Mouse (Mus musculus) ES-E14 (cell line): Measurements from ENCODE around the gene Cldn16. TPM values are rescaled to one million over a fixed set of nuclear protein-coding genes. Genes with fewer than 3 reads are reported as not detected.
A peak's percentile ranks its signal among the peaks of the same experiment; 100 is the strongest.

Experiments
- DNase-seq: peaks from one replicate; pipeline ENCODE4 v3.0.0-alpha.2; 2013; ENCODE audit warnings: low read depth, low spot score
- H3K27ac ChIP-seq: 2 replicates; pipeline ENCODE4 v1.5.1; 2012; ENCODE audit warnings: low read depth, mild to moderate bottlenecking, low read length, moderate library complexity, mixed read lengths; ENCODE audit not compliant: poor library complexity, insufficient read depth, severe bottlenecking
- H3K36me3 ChIP-seq: 2 replicates; pipeline ENCODE4 v1.6.1; 2012; ENCODE audit warnings: mild to moderate bottlenecking, low read length, moderate library complexity, mixed read lengths; ENCODE audit not compliant: control insufficient read depth, poor library complexity, insufficient read depth, severe bottlenecking
- H3K4me1 ChIP-seq, 2 experiments: fragments of 150-350 bp in 1 of 2; sonication (generic) in 1 of 2; 2 replicates each; pipeline ENCODE4 v1.6.1; 2012; ENCODE audit warnings: low read length in 2 of 2, mild to moderate bottlenecking in 1 of 2, mixed read lengths in 1 of 2; ENCODE audit not compliant: control insufficient read depth in 2 of 2, insufficient read depth in 2 of 2, poor library complexity in 1 of 2
- H3K4me3 ChIP-seq, 2 experiments: fragments of 150-350 bp in 1 of 2; sonication (generic) in 1 of 2; 2 replicates each; pipeline ENCODE4 v1.5.1; 2012; ENCODE audit warnings: low read length in 2 of 2, low read depth in 1 of 2, mild to moderate bottlenecking in 1 of 2, mixed read lengths in 1 of 2; ENCODE audit not compliant: insufficient read depth in 1 of 2, poor library complexity in 1 of 2, severe bottlenecking in 1 of 2
- H3K9ac ChIP-seq: 2 replicates; pipeline ENCODE4 v1.6.1; 2012; ENCODE audit warnings: low read depth, mild to moderate bottlenecking, low read length, mixed read lengths; ENCODE audit not compliant: poor library complexity, insufficient read depth, severe bottlenecking
- H3K9me3 ChIP-seq: fragments of 150-350 bp; sonication (generic); 2 replicates; pipeline ENCODE4 v1.6.1; 2012; ENCODE audit warnings: low read depth, mild to moderate bottlenecking, low read length; ENCODE audit not compliant: control insufficient read depth, insufficient read depth
- CHD2 ChIP-seq: IDR thresholded peaks from 2 replicates; pipeline ENCODE4 v1.6.1; 2014; ENCODE audit warnings: mild to moderate bottlenecking, low read depth, low read length, inconsistent platforms
- HCFC1 ChIP-seq: IDR thresholded peaks from 2 replicates; pipeline ENCODE4 v1.6.1; 2012; ENCODE audit warnings: low read length, inconsistent platforms, borderline replicate concordance; ENCODE audit not compliant: insufficient read depth
- MAFK ChIP-seq: IDR thresholded peaks from 2 replicates; pipeline ENCODE4 v1.6.1; 2014; ENCODE audit warnings: mild to moderate bottlenecking, low read depth, low read length, inconsistent platforms; ENCODE audit not compliant: insufficient read depth
- ZC3H11A ChIP-seq: IDR thresholded peaks from 2 replicates; pipeline ENCODE4 v1.6.1; 2012; ENCODE audit warnings: low read depth, mild to moderate bottlenecking, inconsistent platforms, low read length, borderline replicate concordance
- ZNF384 ChIP-seq: IDR thresholded peaks from 2 replicates; pipeline ENCODE4 v1.6.1; 2012; ENCODE audit warnings: low read depth, low read length, inconsistent platforms
- in situ Hi-C, 2 experiments: fragments of 600-800 bp; cut with MboI; formaldehyde crosslinking; loops; one replicate each; pipeline ENCODE4 v1.15.1; 2025; ENCODE audit warnings: low sequenced_read_pairs in 2 of 2, inconsistent platforms in 1 of 2; ENCODE audit not compliant: unreplicated experiment in 2 of 2
- total RNA-seq: library from RNA; depleted of rRNA; stranded (reverse); fragments of 300-350 nt; gene quantifications from 2 replicates; pipeline ENCODE4 v1.2.3, GENCODE M21; 2012

The Cldn16 gene
- total RNA-seq, 1 experiment: not detected

DNA sequence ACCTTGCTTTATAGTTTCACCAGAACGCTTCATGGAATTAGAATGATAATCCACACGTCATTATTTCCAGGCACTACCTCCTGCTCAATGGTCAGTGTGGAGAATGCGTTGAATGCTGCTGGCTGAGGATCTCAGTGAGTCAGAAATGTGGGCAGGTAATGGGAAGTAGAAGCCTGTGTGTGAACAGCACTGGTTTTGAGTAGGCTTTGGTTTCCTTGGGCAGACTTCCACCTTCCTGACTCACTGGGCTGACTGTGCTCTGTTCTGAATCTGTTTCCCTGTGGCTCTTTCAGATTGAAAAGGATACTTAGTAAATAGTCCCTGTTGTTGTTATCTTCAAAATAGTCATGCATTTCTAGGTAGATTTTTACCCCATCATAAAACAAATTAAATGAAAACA lies 22.9 kb upstream of the Cldn16 start:
- H3K4me1 ChIP-seq: no peaks in the 10 kb centered on the region
- TF ChIP-seq ZNF384 (no peak), MAFK (no peak), ZC3H11A (no peak), CHD2 (no peak), HCFC1 (no peak)

GRCm38 (mm10) chr16:26441156-26441555 lies 21.8 kb upstream of the Cldn16 start:
- no peak for DNase-seq
- Histone ChIP-seq H3K27ac (no peak overlapping the region), H3K9me3 (no peaks in the 10 kb centered on the region), H3K4me1 (no peaks in the 10 kb centered on the region), H3K36me3 (no peaks in the 10 kb centered on the region), H3K4me3 (no peak overlapping the region), H3K9ac (no peak overlapping the region)
- in situ Hi-C loops: no loop called here
- no peak for TF ChIP-seq ZC3H11A
- no peak for TF ChIP-seq MAFK
- TF ChIP-seq HCFC1: no peak
- TF ChIP-seq ZNF384: no peak
- TF ChIP-seq CHD2: no peak

More for the DNA sequence above, 22.9 kb upstream of the Cldn16 start:
- in situ Hi-C loops: no loop called here
- Histone ChIP-seq H3K9me3 (no peaks in the 10 kb centered on the region), H3K27ac (no peak overlapping the region), H3K36me3 (no peaks in the 10 kb centered on the region), H3K9ac (no peak overlapping the region), H3K4me3 (no peak overlapping the region)
- no peak for DNase-seq

DNA sequence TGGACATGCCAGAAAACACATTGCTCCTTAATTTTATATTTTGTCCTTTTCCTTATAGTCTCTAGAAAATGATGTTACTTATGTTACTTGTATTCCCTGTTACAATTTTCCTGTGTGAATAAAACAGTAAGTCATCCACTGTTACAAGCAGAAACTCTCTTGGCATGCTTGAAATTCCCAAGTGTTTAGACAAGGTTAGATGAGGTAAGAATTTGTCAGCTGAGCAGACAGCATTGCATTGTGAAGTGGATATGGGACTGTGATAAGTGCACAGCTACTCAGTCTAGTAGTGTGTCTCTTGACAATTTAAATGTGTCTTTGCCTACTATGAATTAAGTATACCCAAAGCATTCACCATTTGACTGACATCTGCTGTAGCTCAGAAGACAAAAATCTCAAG lies 18.1 kb upstream of the Cldn16 start:
- H3K4me3 ChIP-seq: no peak overlapping the region
- H3K9me3 ChIP-seq: no peaks in the 10 kb centered on the region
- TF ChIP-seq HCFC1: no peak
- TF ChIP-seq ZC3H11A: no peak
- no peak for TF ChIP-seq ZNF384
- no peak for TF ChIP-seq CHD2
- no peak for TF ChIP-seq MAFK
- no peak for DNase-seq
- no peak overlapping the region for H3K27ac ChIP-seq
- no peaks in the 10 kb centered on the region for H3K4me1 ChIP-seq
- H3K36me3 ChIP-seq: no peaks in the 10 kb centered on the region
- in situ Hi-C loops: no loop called here
- H3K9ac ChIP-seq: no peak overlapping the region

DNA sequence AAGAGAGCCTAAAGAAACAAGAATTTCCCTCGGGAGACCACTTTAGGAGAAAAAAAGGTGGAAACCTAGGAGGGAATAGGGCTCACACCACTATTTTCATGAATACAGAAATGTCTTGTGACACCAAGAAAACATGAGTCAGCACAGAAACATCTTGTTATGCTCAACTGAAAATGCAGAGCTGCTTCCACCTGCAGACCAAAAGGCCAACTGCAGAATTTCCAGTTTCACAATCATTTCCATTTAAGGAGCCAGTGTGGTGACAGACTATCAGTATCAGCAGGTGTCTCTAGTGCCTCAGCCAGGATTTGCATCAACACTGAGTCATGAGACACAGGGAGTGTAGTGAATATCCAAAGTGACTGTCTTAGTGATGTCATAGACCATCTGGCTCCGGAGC lies 15.3 kb upstream of the Cldn16 start:
- Histone ChIP-seq H3K36me3 (no peaks in the 10 kb centered on the region), H3K4me1 (no peaks in the 10 kb centered on the region), H3K9me3 (no peaks in the 10 kb centered on the region), H3K9ac (no peak overlapping the region), H3K4me3 (no peak overlapping the region), H3K27ac (no peak overlapping the region)
- in situ Hi-C loops: no loop called here
- DNase-seq: no peak
- TF ChIP-seq MAFK (peak; percentile 78), ZNF384 (no peak), CHD2 (no peak)

GRCm38 (mm10) chr16:26454163-26454562 lies 8.8 kb upstream of the Cldn16 start:
- no peak for TF ChIP-seq HCFC1
- TF ChIP-seq MAFK: no peak
- no peak for TF ChIP-seq ZC3H11A
- no peak for TF ChIP-seq ZNF384
- H3K9me3 ChIP-seq: no peaks in the 10 kb centered on the region
- in situ Hi-C loops: no loop called here
- no peak overlapping the region for H3K9ac ChIP-seq
- DNase-seq: no peak
- H3K27ac ChIP-seq: no peak overlapping the region
- no peaks in the 10 kb centered on the region for H3K36me3 ChIP-seq
- H3K4me1 ChIP-seq: no peaks in the 10 kb centered on the region
- no peak overlapping the region for H3K4me3 ChIP-seq
